Mouse (Mus musculus): ENCODE measurements around the gene Foxp3.

Foxp3 gene

GRCm38 (mm10) chrX:7573176-7574086 lies at the start of gene Foxp3:
Gene Foxp3 (plus strand): TSS chrX:7573644.
- TF ChIP-seq GATA4 (IDR thresholded peaks at IDR 0.05; ENCODE audit: insufficient replicate concordance, low read length), result no peak

GRCm38 (mm10) chrX:7524961-7525360 lies 48.5 kb upstream of the Foxp3 start:
- no peak for TF ChIP-seq GATA4 (IDR thresholded peaks at IDR 0.05; ENCODE audit: insufficient replicate concordance, low read length)

GRCm38 (mm10) chrX:7553474-7553873 lies 20.0 kb upstream of the Foxp3 start:
- TF ChIP-seq GATA4 (IDR thresholded peaks at IDR 0.05; ENCODE audit: insufficient replicate concordance, low read length), result no peak

GRCm38 (mm10) chrX:7563076-7563475 lies 10.4 kb upstream of the Foxp3 start:
- TF ChIP-seq GATA4 (IDR thresholded peaks at IDR 0.05; ENCODE audit: insufficient replicate concordance, low read length), result no peak

GRCm38 (mm10) chrX:7566352-7566751 lies 7.1 kb upstream of the Foxp3 start:
- TF ChIP-seq GATA4 (IDR thresholded peaks at IDR 0.05; ENCODE audit: insufficient replicate concordance, low read length), result no peak

GRCm38 (mm10) chrX:7567491-7567890 lies 6.0 kb upstream of the Foxp3 start:
- no peak for TF ChIP-seq GATA4 (IDR thresholded peaks at IDR 0.05; ENCODE audit: insufficient replicate concordance, low read length)

GRCm38 (mm10) chrX:7570481-7571175 lies 2.8 kb upstream of the Foxp3 start:
- no peak for TF ChIP-seq GATA4 (IDR thresholded peaks at IDR 0.05; ENCODE audit: insufficient replicate concordance, low read length)

- no peak for TF ChIP-seq GATA4 (IDR thresholded peaks at IDR 0.05; ENCODE audit: insufficient replicate concordance, low read length)
These were observed 1.8 kb upstream of the Foxp3 start for GRCm38 (mm10) chrX:7571565-7572136.

- TF ChIP-seq GATA4 (IDR thresholded peaks at IDR 0.05; ENCODE audit: insufficient replicate concordance, low read length), result no peak
These were observed 978 bp upstream of the Foxp3 start for GRCm38 (mm10) chrX:7572466-7572865.

GRCm38 (mm10) chrX:7574087-7574884 lies 842 bp downstream of the Foxp3 start, which contains the start of gene Ppp1r3f:
Gene Ppp1r3f (minus strand): TSS chrX:7574283.
- TF ChIP-seq GATA4 (IDR thresholded peaks at IDR 0.05; ENCODE audit: insufficient replicate concordance, low read length), result no peak

GRCm38 (mm10) chrX:7574885-7575231 lies 1.4 kb downstream of the Foxp3 start:
- no peak for TF ChIP-seq GATA4 (IDR thresholded peaks at IDR 0.05; ENCODE audit: insufficient replicate concordance, low read length)

- TF ChIP-seq GATA4 (IDR thresholded peaks at IDR 0.05; ENCODE audit: insufficient replicate concordance, low read length), result no peak
These were observed 7.7 kb downstream of the Foxp3 start for GRCm38 (mm10) chrX:7581151-7581550.

GRCm38 (mm10) chrX:7583881-7584280 lies 10.4 kb downstream of the Foxp3 start:
- no peak for TF ChIP-seq GATA4 (IDR thresholded peaks at IDR 0.05; ENCODE audit: insufficient replicate concordance, low read length)

GRCm38 (mm10) chrX:7586356-7586755 lies 12.9 kb downstream of the Foxp3 start:
- no peak for TF ChIP-seq GATA4 (IDR thresholded peaks at IDR 0.05; ENCODE audit: insufficient replicate concordance, low read length)

GRCm38 (mm10) chrX:7595371-7595770 lies 21.9 kb downstream of the Foxp3 start:
- no peak for TF ChIP-seq GATA4 (IDR thresholded peaks at IDR 0.05; ENCODE audit: insufficient replicate concordance, low read length)
